Mouse (Mus musculus) heart, postnatal 0 days (tissue): ENCODE data around the gene Dync1li2.

ENCODE experiments used
- CTCF ChIP-seq: IDR thresholded peaks from 2 replicates; pipeline ENCODE4 v1.5.1; 2016; ENCODE audit warnings: antibody characterized with exemption, control low read depth, low read depth
- EP300 ChIP-seq: IDR thresholded peaks from 2 replicates; pipeline ENCODE4 v1.6.1; 2016; ENCODE audit warnings: antibody characterized with exemption, low read depth

- TF ChIP-seq CTCF (no peak), EP300 (no peak)
Observed at GRCm38 (mm10) chr8:104390245-104390644, 52.6 kb downstream of the Dync1li2 start.
